Mouse (Mus musculus) intestine, embryonic 14.5 days (tissue): ENCODE results near the gene Rpl18a. TPM values are rescaled to one million over a fixed set of nuclear protein-coding genes. Genes with fewer than 3 reads are reported as not detected.

Experiments used
- ATAC-seq: fragments of 200-750 bp; cut with Nextera tagmentation; replicated peaks from 2 replicates; pipeline ENCODE4 v1.8.0; 2017; ENCODE audit warnings: low read depth, moderate number of reproducible peaks, moderate TSS enrichment, moderate library complexity; ENCODE audit not compliant: low FRiP score, low TSS enrichment
- DNase-seq: peaks from one replicate; pipeline ENCODE4 v3.0.0-alpha.2; 2018; ENCODE audit warnings: low spot score
- H3K27ac ChIP-seq: fragments of 300-500 bp; sonication (generic); 2 replicates; pipeline ENCODE4 v1.5.1; 2014; ENCODE audit warnings: low read depth, mild to moderate bottlenecking, control low read depth
- H3K27me3 ChIP-seq: fragments of 300-500 bp; sonication (generic); replicated peaks from 2 replicates; pipeline ENCODE4 v1.6.1; 2014; ENCODE audit warnings: low read length, control low read depth; ENCODE audit not compliant: control insufficient read depth, insufficient read depth
- H3K36me3 ChIP-seq: fragments of 300-500 bp; sonication (generic); 2 replicates; pipeline ENCODE4 v1.6.1; 2014; ENCODE audit warnings: low read length, control low read depth; ENCODE audit not compliant: control insufficient read depth, insufficient read depth
- H3K4me1 ChIP-seq: fragments of 300-500 bp; sonication (generic); replicated peaks from 2 replicates; pipeline ENCODE4 v1.6.1; 2014; ENCODE audit warnings: low read length, control low read depth, mixed read lengths; ENCODE audit not compliant: control insufficient read depth, insufficient read depth
- H3K4me2 ChIP-seq: fragments of 300-500 bp; sonication (generic); 2 replicates; pipeline ENCODE4 v1.6.1; 2014; ENCODE audit warnings: low read length
- H3K4me3 ChIP-seq: fragments of 300-500 bp; sonication (generic); 2 replicates; pipeline ENCODE4 v1.5.1; 2014; ENCODE audit warnings: low read depth, low read length, control low read depth, mixed read lengths
- H3K9ac ChIP-seq: fragments of 300-500 bp; sonication (generic); 2 replicates; pipeline ENCODE4 v1.6.1; 2014; ENCODE audit warnings: mild to moderate bottlenecking, low read length
- H3K9me3 ChIP-seq: fragments of 300-500 bp; sonication (generic); 2 replicates; pipeline ENCODE4 v1.6.1; 2016; ENCODE audit warnings: low read length, control low read depth; ENCODE audit not compliant: control insufficient read depth
- WGBS: fragments of 180-500 bp; shearing (Covaris S2); extraction: QIAGEN DNeasy Blood & Tissue Kit; methylation state at CpG from one replicate; pipeline ENCODE4 v1.1.7; 2014; 5-methylcytosine and 5-hydroxymethylcytosine counted together
- polyA plus RNA-seq: library from polyadenylated mRNA; unstranded; fragments of >200 nt; fragmentation: Nextera tagmentation; extraction: Ambion mirVana; gene quantifications from 2 replicates; pipeline ENCODE4 v1.2.1, GENCODE M21; 2014

The Rpl18a gene
- polyA plus RNA-seq, 1 experiment from 2014 or later = 6,086 TPM

GRCm38 (mm10) chr8:70863956-70864711 is 33.1 kb downstream of the Rpl18a start:
- H3K27ac ChIP-seq = no peak overlapping the region
- DNase-seq = peak; percentile 63

DNA sequence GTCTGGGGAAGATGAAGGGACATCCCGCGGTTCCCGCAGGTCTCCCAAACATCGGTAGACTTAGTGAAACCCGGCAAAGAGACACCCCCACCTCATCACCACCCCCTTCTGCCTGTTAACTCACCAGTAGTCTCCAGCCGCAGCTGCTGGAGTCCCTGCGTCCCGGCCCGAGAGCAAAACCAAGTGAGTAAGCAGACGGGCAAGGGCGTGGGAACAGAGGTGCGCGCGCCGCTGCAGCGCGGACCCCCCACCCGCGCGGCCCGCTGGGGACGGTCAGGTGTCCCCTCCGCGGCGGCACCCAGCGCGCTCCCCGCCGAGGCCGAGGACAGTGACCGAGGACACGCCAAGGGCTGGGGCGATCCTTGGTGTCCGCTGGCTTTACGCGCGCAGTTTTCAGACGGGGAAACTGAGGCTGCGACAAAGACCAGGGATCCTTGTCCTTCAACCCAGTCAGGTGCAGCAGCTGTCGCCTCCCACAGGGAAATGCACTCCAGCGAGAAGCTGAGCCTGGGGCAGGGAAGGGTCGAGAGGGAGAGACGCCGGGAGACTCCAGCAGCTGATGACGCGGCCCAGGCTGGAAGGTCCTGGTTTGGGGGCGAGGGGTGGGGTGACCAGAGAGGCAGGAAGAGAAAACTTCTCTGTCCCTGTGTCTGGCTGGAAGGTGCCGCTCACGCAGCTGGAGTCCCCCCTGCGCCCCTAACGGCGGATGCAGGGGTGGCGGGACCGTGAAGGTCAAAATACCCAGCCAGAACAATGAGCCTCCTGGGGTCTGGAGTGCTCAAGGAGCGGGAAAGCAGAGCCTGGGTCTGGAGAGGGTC is 34.2 kb downstream of the Rpl18a start, which contains the start of gene Kcnn1:
Gene Kcnn1, minus strand, starts transcription at position 435 of the 818 bp plus-strand sequence.
- H3K9me3 ChIP-seq = no peaks in the 10 kb centered on the region
- peak within 1 kb of the TSS; percentile 72 for H3K4me2 ChIP-seq
- H3K4me1 ChIP-seq = peaks cover 38% of the 10 kb centered on the region
- ATAC-seq (no peak), DNase-seq (peak; percentile 74)
- peaks cover 23% of the 10 kb centered on the region for H3K27me3 ChIP-seq
- peak within 1 kb of the TSS; percentile 41 for H3K4me3 ChIP-seq
- H3K9ac ChIP-seq = peak within 1 kb of the TSS; percentile 47
- 0% methylated on average over 55 of the region's 55 CpGs for WGBS
- peaks cover 4% of the 10 kb centered on the region; the same call in 1 of the 2 replicates for H3K36me3 ChIP-seq
- no peak within 1 kb of the TSS for H3K27ac ChIP-seq

More at GRCm38 (mm10) chr8:70863956-70864711, 33.1 kb downstream of the Rpl18a start:
- Histone ChIP-seq H3K4me2 (peak overlapping the region; percentile 72), H3K4me1 (peaks cover 45% of the 10 kb centered on the region), H3K4me3 (peak overlapping the region; percentile 48), H3K9ac (peak overlapping the region; percentile 57), H3K9me3 (no peaks in the 10 kb centered on the region), H3K27me3 (peaks cover 23% of the 10 kb centered on the region), H3K36me3 (peaks cover 6% of the 10 kb centered on the region; the same call in 1 of the 2 replicates)
- WGBS = 1% methylated on average over 46 of the region's 46 CpGs
- no peak for ATAC-seq

DNA sequence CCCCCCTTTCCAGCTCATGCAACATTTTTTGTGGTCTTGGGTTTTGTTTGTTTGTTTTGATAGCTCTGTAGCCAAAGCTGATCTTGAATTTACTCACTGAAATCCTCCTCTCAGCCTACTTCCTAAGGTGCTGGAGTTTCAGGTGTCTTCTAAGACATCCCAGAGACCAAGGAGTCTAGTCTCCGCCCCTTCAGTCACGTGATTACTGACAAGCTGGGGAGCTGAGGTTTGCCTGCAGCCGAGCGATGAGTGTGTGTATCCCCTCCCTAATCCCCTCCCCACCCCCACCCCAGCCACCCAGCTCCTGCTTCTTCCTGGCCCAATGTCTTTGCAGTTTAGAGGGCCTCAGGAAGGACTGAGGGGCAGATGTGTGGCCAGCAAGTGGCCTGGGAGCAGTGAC is 39.7 kb downstream of the Rpl18a start:
- no peak overlapping the region for H3K27ac ChIP-seq
- H3K4me2 ChIP-seq = no peak overlapping the region
- H3K4me1 ChIP-seq = peaks cover 16% of the 10 kb centered on the region
- no peaks in the 10 kb centered on the region for H3K9me3 ChIP-seq
- ATAC-seq (0 out of 2 replicates have a peak, but pooled peaks have one; percentile 23), DNase-seq (no peak)
- H3K27me3 ChIP-seq = peaks cover 9% of the 10 kb centered on the region
- no peaks in the 10 kb centered on the region for H3K36me3 ChIP-seq
- no peak overlapping the region for H3K4me3 ChIP-seq
- 11% methylated on average over 4 of the region's 4 CpGs for WGBS
- no peak overlapping the region for H3K9ac ChIP-seq

GRCm38 (mm10) chr8:70856541-70857197 is 40.5 kb downstream of the Rpl18a start:
- H3K9ac ChIP-seq = peak overlapping the region; percentile 42
- WGBS = 7% methylated on average over 33 of the region's 33 CpGs
- H3K4me2 ChIP-seq = peak overlapping the region; percentile 72
- peak overlapping the region; percentile 32 for H3K4me3 ChIP-seq
- ATAC-seq (peak; percentile 68), DNase-seq (peak; percentile 69)
- H3K27me3 ChIP-seq = 0 out of 2 replicates have a peak, but pooled peaks cover under 1% of the 10 kb centered on the region
- H3K4me1 ChIP-seq = peaks cover 20% of the 10 kb centered on the region
- no peak overlapping the region for H3K27ac ChIP-seq
- no peaks in the 10 kb centered on the region for H3K9me3 ChIP-seq
- H3K36me3 ChIP-seq = no peaks in the 10 kb centered on the region

DNA sequence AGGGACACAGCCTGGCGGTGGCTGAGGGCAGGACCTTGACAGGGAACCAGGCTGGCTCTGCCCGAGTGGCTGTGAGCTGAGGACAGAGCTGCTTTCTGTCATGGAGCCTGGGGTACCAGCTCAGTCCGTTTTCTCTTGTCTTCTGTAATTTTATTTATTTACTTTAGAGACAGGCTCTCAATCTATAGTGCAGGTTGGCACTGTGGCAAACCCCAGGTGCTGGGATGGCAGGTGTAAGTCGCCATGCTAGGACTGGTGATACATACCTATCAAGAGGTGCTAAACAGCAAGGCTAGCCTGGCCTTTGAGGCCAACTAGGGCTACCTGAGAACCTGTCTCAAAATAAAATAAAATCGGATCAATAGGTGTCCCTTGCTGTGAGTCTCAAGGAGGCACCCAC is 41.2 kb downstream of the Rpl18a start:
- no peak for DNase-seq
- Histone ChIP-seq H3K4me3 (no peak overlapping the region), H3K9ac (no peak overlapping the region), H3K4me1 (peaks cover 20% of the 10 kb centered on the region), H3K27me3 (no peaks in the 10 kb centered on the region), H3K27ac (no peak overlapping the region), H3K4me2 (peak overlapping the region; percentile 72; the same call in 1 of the 2 replicates), H3K9me3 (no peaks in the 10 kb centered on the region), H3K36me3 (no peaks in the 10 kb centered on the region)
- WGBS = 65% methylated on average over 5 of the region's 5 CpGs
- ATAC-seq = no peak

GRCm38 (mm10) chr8:70853863-70854262 is 43.3 kb downstream of the Rpl18a start:
- ATAC-seq (no peak), DNase-seq (no peak)
- Histone ChIP-seq H3K9ac (no peak overlapping the region), H3K36me3 (no peaks in the 10 kb centered on the region), H3K4me3 (no peak overlapping the region), H3K4me2 (no peak overlapping the region), H3K9me3 (no peaks in the 10 kb centered on the region), H3K4me1 (peaks cover 20% of the 10 kb centered on the region), H3K27ac (no peak overlapping the region), H3K27me3 (no peaks in the 10 kb centered on the region)
- 76% methylated on average over 2 of the region's 2 CpGs for WGBS

- Histone ChIP-seq H3K27ac (no peak overlapping the region), H3K27me3 (no peaks in the 10 kb centered on the region), H3K4me3 (no peak overlapping the region), H3K4me1 (peaks cover 14% of the 10 kb centered on the region), H3K36me3 (no peaks in the 10 kb centered on the region), H3K9me3 (no peaks in the 10 kb centered on the region), H3K4me2 (no peak overlapping the region), H3K9ac (no peak overlapping the region)
- DNase-seq (no peak), ATAC-seq (no peak)
- 89% methylated on average over 41 of the region's 41 CpGs for WGBS
Measured at GRCm38 (mm10) chr8:70852595-70853231, 44.5 kb downstream of the Rpl18a start.

- ATAC-seq (peak; percentile 16; the same call in 1 of the 2 replicates), DNase-seq (no peak)
- no peaks in the 10 kb centered on the region for H3K36me3 ChIP-seq
- H3K4me2 ChIP-seq = no peak overlapping the region
- no peaks in the 10 kb centered on the region for H3K27me3 ChIP-seq
- no peak overlapping the region for H3K9ac ChIP-seq
- 29% methylated on average over 6 of the region's 6 CpGs for WGBS
- H3K9me3 ChIP-seq = no peaks in the 10 kb centered on the region
- no peak overlapping the region for H3K4me3 ChIP-seq
- 0 out of 2 replicates have a peak overlapping the region, but pooled peaks have one; percentile 11 for H3K27ac ChIP-seq
- H3K4me1 ChIP-seq = peaks cover 6% of the 10 kb centered on the region
Measured at GRCm38 (mm10) chr8:70851837-70852236, 45.4 kb downstream of the Rpl18a start.
